Mouse (Mus musculus) layer of hippocampus, adult 6 months (tissue): ENCODE data around the gene Brsk1. TPM values are rescaled to one million over a fixed set of nuclear protein-coding genes. Genes with fewer than 3 reads are reported as not detected.

Experiments used
- long read RNA-seq, 2 experiments: library from polyadenylated mRNA; unstranded; transcript quantifications; one replicate each; pipeline ENCODE4 v2.0.0; 2019 to 2020
- polyA plus RNA-seq: library from polyadenylated mRNA; unstranded; fragments of <200 nt; fragmentation: Nextera tagmentation; gene quantifications from 2 replicates; pipeline ENCODE4 v1.2.3, GENCODE M21; 2021

Gene Brsk1
- polyA plus RNA-seq, result 3.8 and 6.0 TPM in 2 replicates
- long read RNA-seq, experiment 1, result 0 reads
- long read RNA-seq, experiment 2, partial matches to known transcripts, result 0 of 2 reads
- long read RNA-seq, experiment 2, other reads (novel, unspliced or antisense), result 2 of 2 reads

GRCm38 (mm10) chr7:4690387-4690786 lies at the start of gene Brsk1:
Gene Brsk1 (plus strand): TSS chr7:4690604.

DNA sequence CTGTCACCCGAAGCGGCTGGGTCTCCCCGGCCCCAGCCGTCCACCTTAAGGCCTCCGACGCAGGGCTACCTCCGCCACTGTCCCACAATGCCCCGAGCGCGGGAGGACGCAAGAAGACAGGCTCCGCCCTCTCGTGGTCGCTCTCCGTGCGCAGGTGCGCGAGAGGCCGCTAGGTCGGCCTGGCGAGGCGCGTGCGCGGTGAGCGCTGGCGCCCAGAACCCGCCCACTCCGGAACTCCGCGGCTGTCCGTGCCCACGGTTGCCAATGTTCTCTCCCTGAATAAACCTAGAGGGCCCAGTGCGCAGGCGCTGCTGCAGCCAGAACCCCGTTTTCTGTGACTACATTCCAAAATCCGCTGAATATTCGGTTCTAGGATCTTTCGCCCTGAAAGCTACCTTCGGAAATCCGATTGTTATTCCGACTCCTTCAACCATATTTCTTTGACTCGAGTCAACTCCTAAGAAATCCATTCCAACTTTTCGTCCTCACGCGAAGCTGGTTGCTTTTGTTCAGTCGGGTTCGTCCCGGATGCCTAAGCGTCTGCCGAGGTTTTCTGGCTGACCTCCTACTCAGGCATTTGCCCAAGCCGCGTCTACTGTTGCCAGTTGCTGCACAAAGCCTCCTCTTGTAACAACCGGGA lies 31.4 kb upstream of the Brsk1 start, which contains the start of gene Ppp6r1:
Gene Ppp6r1 (minus strand): TSS at position 108 of the 640 bp plus-strand sequence.

GRCm38 (mm10) chr7:4684632-4685417 lies 5.6 kb upstream of the Brsk1 start, which contains the start of gene Hspbp1:
Gene Hspbp1 (minus strand): TSS chr7:4685068.

GRCm38 (mm10) chr7:4725169-4725568 lies 34.8 kb downstream of the Brsk1 start, which contains the start of gene Tmem150b:
Gene Tmem150b (minus strand): TSS chr7:4725249.

GRCm38 (mm10) chr7:4739544-4740275 lies 49.3 kb downstream of the Brsk1 start, which contains the start of gene Kmt5c:
Gene Kmt5c (plus strand): TSS chr7:4740115.

GRCm38 (mm10) chr7:4752821-4753570 lies 62.6 kb downstream of the Brsk1 start, which contains the start of gene Cox6b2:
Gene Cox6b2 (minus strand): TSS chr7:4753094.

Other genes starting within 250 kb of the Brsk1 start
- gene Rdh13, start 245.0 kb upstream of the Brsk1 start, polyA plus RNA-seq, result 24.6 and 35.6 TPM in 2 replicates
- 3.0 and 3.6 TPM in 2 replicates for gene Eps8l1, start 229.9 kb upstream of the Brsk1 start, polyA plus RNA-seq
- 18.6 and 18.7 TPM in 2 replicates for gene Ppp1r12c, start 188.9 kb upstream of the Brsk1 start, polyA plus RNA-seq
- gene Tnnt1, start 174.2 kb upstream of the Brsk1 start, polyA plus RNA-seq, result 3.2 and 3.3 TPM in 2 replicates
- gene Tnni3, start 166.4 kb upstream of the Brsk1 start, polyA plus RNA-seq, result 0.31 TPM in 1 of 2 replicates, not detected in the other
- gene Dnaaf3, start 158.2 kb upstream of the Brsk1 start, polyA plus RNA-seq, result 0.36 and 0.69 TPM in 2 replicates
- gene Syt5, start 143.1 kb upstream of the Brsk1 start, polyA plus RNA-seq, result 292 and 326 TPM in 2 replicates
- 0.05 and 0.08 TPM in 2 replicates for gene Ptprh, start 86.6 kb upstream of the Brsk1 start, polyA plus RNA-seq
- 0.38 TPM in 1 of 2 replicates, not detected in the other for gene Tmem86b, start 59.2 kb upstream of the Brsk1 start, polyA plus RNA-seq
- gene Ppp6r1, start 31.6 kb upstream of the Brsk1 start, polyA plus RNA-seq, result 3.4 and 5.9 TPM in 2 replicates
- 137 and 145 TPM in 2 replicates for gene Hspbp1, start 5.5 kb upstream of the Brsk1 start, polyA plus RNA-seq
- gene Tmem150b, start 34.6 kb downstream of the Brsk1 start, polyA plus RNA-seq, result not detected in 2 replicates
- 4.3 and 4.5 TPM in 2 replicates for gene Kmt5c, start 49.5 kb downstream of the Brsk1 start, polyA plus RNA-seq
- gene Cox6b2, start 62.5 kb downstream of the Brsk1 start, polyA plus RNA-seq, result 19.8 and 42.8 TPM in 2 replicates
- gene Fam71e2, start 80.7 kb downstream of the Brsk1 start, polyA plus RNA-seq, result not detected in 2 replicates
- gene Il11, start 92.3 kb downstream of the Brsk1 start, polyA plus RNA-seq, result 0.18 and 0.45 TPM in 2 replicates
- not detected in 2 replicates for gene Tmem190, start 92.3 kb downstream of the Brsk1 start, polyA plus RNA-seq
- gene Tmem238, start 99.1 kb downstream of the Brsk1 start, polyA plus RNA-seq, result 7.2 and 9.5 TPM in 2 replicates
- 1,085 and 1,204 TPM in 2 replicates for gene Rpl28, start 102.3 kb downstream of the Brsk1 start, polyA plus RNA-seq
- gene Ube2s, start 122.0 kb downstream of the Brsk1 start, polyA plus RNA-seq, result 16.3 and 20.3 TPM in 2 replicates
- 11.7 and 13.1 TPM in 2 replicates for gene Shisa7, start 154.1 kb downstream of the Brsk1 start, polyA plus RNA-seq
- 17.0 and 20.1 TPM in 2 replicates for gene Isoc2b, start 179.7 kb downstream of the Brsk1 start, polyA plus RNA-seq
- 0.87 and 0.94 TPM in 2 replicates for gene Isoc2a, start 186.5 kb downstream of the Brsk1 start, polyA plus RNA-seq
- gene Gm36210, start 215.9 kb downstream of the Brsk1 start, polyA plus RNA-seq, result 0.14 and 0.29 TPM in 2 replicates
- gene Zfp628, start 224.6 kb downstream of the Brsk1 start, polyA plus RNA-seq, result 0.75 and 0.93 TPM in 2 replicates
- 136 and 147 TPM in 2 replicates for gene Nat14, start 231.4 kb downstream of the Brsk1 start, polyA plus RNA-seq
- 0.04 and 0.05 TPM in 2 replicates for gene Ssc5d, start 235.2 kb downstream of the Brsk1 start, polyA plus RNA-seq